Mouse (Mus musculus) kidney, postnatal 10 days (tissue): ENCODE results near the gene Cmtm3.

Experiments
- DNase-seq: peaks from one replicate; pipeline ENCODE4 v3.0.0; 2021; ENCODE audit warnings: mixed read lengths

Cmtm3 gene

GRCm38 (mm10) chr8:104383977-104384376 is 44.8 kb downstream of the Cmtm3 start:
- peak; percentile 69 for DNase-seq

GRCm38 (mm10) chr8:104386693-104387092 is 47.5 kb downstream of the Cmtm3 start:
- no peak for DNase-seq

GRCm38 (mm10) chr8:104387501-104387900 is 48.3 kb downstream of the Cmtm3 start:
- DNase-seq, result no peak

GRCm38 (mm10) chr8:104387980-104388379 is 48.8 kb downstream of the Cmtm3 start:
- peak; percentile 84 for DNase-seq

GRCm38 (mm10) chr8:104390245-104390644 is 51.0 kb downstream of the Cmtm3 start:
- DNase-seq, result no peak

- DNase-seq, result no peak
Measured at GRCm38 (mm10) chr8:104393139-104393538, 53.9 kb downstream of the Cmtm3 start.

GRCm38 (mm10) chr8:104393767-104394166 is 54.6 kb downstream of the Cmtm3 start:
- DNase-seq, result no peak

- peak; percentile 67 for DNase-seq
Measured at GRCm38 (mm10) chr8:104394801-104395702, 55.8 kb downstream of the Cmtm3 start.

GRCm38 (mm10) chr8:104395703-104396357 is 56.6 kb downstream of the Cmtm3 start, which contains the start of gene Cmtm4:
Gene Cmtm4, minus strand, starts transcription at chr8:104395807.
- DNase-seq, result peak; percentile 88
